Comparison of ENCODE assay signal across 15 mouse cellular contexts in the genomic region with DNA sequence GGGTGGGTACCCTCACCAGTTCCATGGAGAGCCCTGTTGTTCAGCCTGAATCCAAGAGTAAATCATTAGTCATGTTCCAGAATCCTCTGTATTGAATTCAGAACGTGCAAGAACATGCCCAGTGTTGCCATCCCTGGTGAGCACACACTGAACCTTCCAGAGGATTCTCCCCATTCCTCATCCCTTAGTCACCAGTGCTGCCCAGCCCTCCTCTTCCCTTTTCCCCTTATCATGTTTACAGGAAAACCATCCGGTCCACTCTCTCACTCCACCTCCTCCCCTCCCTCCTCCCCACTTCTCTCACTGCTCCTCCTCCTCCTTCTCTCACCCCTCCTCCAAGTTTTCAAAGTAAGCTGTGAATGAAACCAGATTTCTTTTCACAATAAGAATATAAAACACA. TPM values are rescaled to one million over a fixed set of nuclear protein-coding genes. Genes with fewer than 3 reads are reported as not detected.
DNase-seq lines count a peak whose midpoint lies in the region; ATAC-seq and TF ChIP-seq lines count a peak whose summit lies in the region.
"Had no signal": no experiment of that assay in that cellular context is flagged by ENCODE, and none has a peak within 500 bp of the region (broad histone marks: within the 10 kb centered on the region; RNA-seq: fewer than 3 reads in every experiment).

No protein-coding gene starts in this region.

- H3K4me2 ChIP-seq in limb, embryonic 13.5 days (replicated peaks): no peak overlapping the region
- H3K4me2 ChIP-seq in myocyte (ENCODE audit: low read depth): peak overlapping the region; percentile 37
- H3K4me2 ChIP-seq: heart, embryonic 13.5 days; kidney, embryonic 15.5 days had no signal

- H3K27me3 ChIP-seq in limb, embryonic 13.5 days: no peaks in the 10 kb centered on the region
- H3K27me3 ChIP-seq in limb, embryonic 10.5 days (ENCODE audit: low read depth, poor library complexity, severe bottlenecking): no peaks in the 10 kb centered on the region
- H3K27me3 ChIP-seq in myocyte (ENCODE audit: control insufficient read depth, insufficient read depth, insufficient read length): no peaks in the 10 kb centered on the region
- H3K27me3 ChIP-seq: heart, embryonic 13.5 days; kidney, embryonic 15.5 days had no signal

- no peak for TF ChIP-seq POLR2A in myocyte (IDR thresholded peaks at IDR 0.05; ENCODE audit: insufficient read length, low read depth)

- H3K79me2 ChIP-seq in myocyte (ENCODE audit: control insufficient read depth, insufficient read depth): no peaks in the 10 kb centered on the region

- H3K4me1 ChIP-seq in limb, embryonic 13.5 days: peaks cover 20% of the 10 kb centered on the region
- no peaks in the 10 kb centered on the region for H3K4me1 ChIP-seq in limb, embryonic 10.5 days
- H3K4me1 ChIP-seq: forebrain, embryonic 10.5 days; heart, embryonic 13.5 days had no signal

- ATAC-seq in limb, embryonic 13.5 days (ENCODE audit: low FRiP score, low read depth): 0 out of 2 replicates have a peak, but pooled peaks have one; percentile 19
- ATAC-seq: hindbrain, postnatal 0 days had no signal

- H3K9me3 ChIP-seq in limb, embryonic 13.5 days: no peaks in the 10 kb centered on the region
- H3K9me3 ChIP-seq in limb, embryonic 10.5 days (replicated peaks): no peaks in the 10 kb centered on the region
- H3K9me3 ChIP-seq: forebrain, embryonic 10.5 days; heart, embryonic 13.5 days; kidney, embryonic 15.5 days had no signal

- no peak overlapping the region for H3ac ChIP-seq in myocyte (ENCODE audit: control insufficient read depth, insufficient read length)

- no peak overlapping the region for H3K27ac ChIP-seq in limb, embryonic 13.5 days
- H3K27ac ChIP-seq in limb, embryonic 10.5 days: no peak overlapping the region
- H3K27ac ChIP-seq: forebrain, embryonic 10.5 days; heart, embryonic 13.5 days; hindbrain, postnatal 0 days had no signal

- no peak for DNase-seq in limb, embryonic 10.5 days (ENCODE audit: low spot score)
- DNase-seq in 3T3-L1 (ENCODE audit: low read depth, low spot score): peak; percentile 92
- DNase-seq in Muller cell, postnatal 12 days (ENCODE audit: inconsistent ontology term): peak; percentile 83
- no peak for DNase-seq in cerebellum, adult 8-10 months
- DNase-seq in cerebellum, adult 11 months: no peak
- DNase-seq: cerebellum, adult 18-20 months; embryo, embryonic 11 days; right cerebral cortex, postnatal 14 days; thymus, postnatal 36 days had no signal

- H3K36me3 ChIP-seq in limb, embryonic 13.5 days: no peaks in the 10 kb centered on the region
- H3K36me3 ChIP-seq in limb, embryonic 10.5 days: no peaks in the 10 kb centered on the region
- H3K36me3 ChIP-seq in myocyte (ENCODE audit: control insufficient read depth, insufficient read depth): no peaks in the 10 kb centered on the region
- H3K36me3 ChIP-seq: forebrain, embryonic 10.5 days; heart, embryonic 13.5 days; kidney, embryonic 15.5 days had no signal

- H3K4me3 ChIP-seq in limb, embryonic 13.5 days: no peak overlapping the region
- no peak overlapping the region for H3K4me3 ChIP-seq in limb, embryonic 10.5 days
- H3K4me3 ChIP-seq in myocyte: no peak overlapping the region
- H3K4me3 ChIP-seq: forebrain, embryonic 10.5 days; heart, embryonic 13.5 days; kidney, embryonic 15.5 days had no signal

- WGBS in limb, embryonic 13.5 days: 37% methylated on average over 2 of the region's 2 CpGs
- 54% methylated on average over 2 of the region's 2 CpGs for WGBS in limb, embryonic 10.5 days

- no peak overlapping the region for H3K9ac ChIP-seq in limb, embryonic 13.5 days
- H3K9ac ChIP-seq: heart, embryonic 13.5 days; kidney, embryonic 15.5 days had no signal

TF ChIP-seq in myocyte, 11 proteins besides CTCF, POLR2A, EP300 and RAD21:
- no peak for TF ChIP-seq MAX (IDR thresholded peaks at IDR 0.05; ENCODE audit: low read depth)
- no peak for TF ChIP-seq SRF (IDR thresholded peaks at IDR 0.05; ENCODE audit: control insufficient read depth, insufficient read length, low read depth)
- no peak for TF ChIP-seq E2F4 (IDR thresholded peaks at IDR 0.05; ENCODE audit: insufficient read depth)
- TF ChIP-seq POLR2AphosphoS2 (IDR thresholded peaks at IDR 0.05; ENCODE audit: insufficient read length, low read depth): no peak
- no peak for TF ChIP-seq MYOG (IDR thresholded peaks at IDR 0.05; ENCODE audit: control insufficient read depth in 1 of 3, insufficient read depth in 1 of 3, insufficient read length in 2 of 3, low read depth in 2 of 3)
TF ChIP-seq in myocyte: peak in this region for 0.

RNA-seq across cellular contexts. Expression of a gene that starts 14.4 kb away (rescaled TPM):
- polyA plus RNA-seq in limb, embryonic 13.5 days (2015; fragmentation: Nextera tagmentation; extraction: Ambion mirVana): 2.5 and 2.7 TPM in 2 replicates
- 0.43 and 1.1 TPM in 2 replicates for polyA plus RNA-seq in limb, embryonic 10.5 days (2016; fragmentation: Nextera tagmentation; extraction: Ambion mirVana)
- 0.20 TPM for polyA plus RNA-seq in myocyte (2012; fragmentation: generic; extraction: Trizol)

Comparison
In these comparisons a context has a peak if more than half of its experiments do, and no peak if none do; other contexts are left out.
1. DNase-seq: peak in 3T3-L1 (single experiment) and Muller cell, postnatal 12 days (single experiment); none in limb, embryonic 10.5 days (single experiment), cerebellum, adult 8-10 months (single experiment) and cerebellum, adult 11 months (single experiment).